Mouse (Mus musculus) fat pad, adult 2 months (tissue): ENCODE results near the gene Thra.

Source experiments
- DNase-seq: peaks from one replicate; pipeline ENCODE4 v3.0.0-alpha.2; 2011; ENCODE audit warnings: low read depth, low spot score; ENCODE audit errors: extremely low read depth

Gene Thra

DNA sequence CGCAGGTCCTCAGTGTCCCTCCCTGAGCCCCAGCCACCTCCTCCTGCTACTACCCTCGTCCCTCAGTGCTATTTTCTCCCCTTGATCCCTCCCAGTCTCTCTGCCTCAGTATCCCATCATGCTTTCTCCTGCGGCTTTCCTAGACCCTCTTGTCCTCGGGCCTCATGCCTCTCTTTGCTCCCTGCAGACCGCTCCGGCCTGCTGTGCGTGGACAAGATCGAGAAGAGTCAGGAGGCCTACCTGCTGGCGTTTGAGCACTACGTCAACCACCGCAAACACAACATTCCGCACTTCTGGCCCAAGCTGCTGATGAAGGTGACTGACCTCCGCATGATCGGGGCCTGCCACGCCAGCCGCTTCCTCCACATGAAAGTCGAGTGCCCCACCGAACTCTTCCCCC is 23.7 kb downstream of the Thra start:
- DNase-seq, result no peak

DNA sequence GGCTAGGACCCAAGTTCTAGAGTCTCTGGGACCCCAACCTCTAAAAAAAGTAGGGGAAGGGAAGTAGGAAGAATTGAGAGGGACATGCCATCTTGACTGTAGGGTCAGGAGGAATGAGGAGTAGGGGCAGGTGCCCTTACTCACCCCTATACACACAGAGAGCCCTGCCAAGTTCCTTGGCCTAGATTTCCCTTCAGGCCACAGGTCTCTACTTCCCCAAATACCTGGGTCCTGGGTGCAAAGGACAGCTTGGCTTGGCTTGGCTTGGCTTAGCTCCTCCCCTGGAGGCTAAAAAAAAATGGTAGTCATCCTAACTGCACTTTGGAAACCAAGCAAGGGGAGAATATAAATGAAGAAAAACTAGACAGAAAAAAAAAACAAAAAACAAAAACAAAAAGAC is 24.3 kb downstream of the Thra start:
- DNase-seq, result no peak

DNA sequence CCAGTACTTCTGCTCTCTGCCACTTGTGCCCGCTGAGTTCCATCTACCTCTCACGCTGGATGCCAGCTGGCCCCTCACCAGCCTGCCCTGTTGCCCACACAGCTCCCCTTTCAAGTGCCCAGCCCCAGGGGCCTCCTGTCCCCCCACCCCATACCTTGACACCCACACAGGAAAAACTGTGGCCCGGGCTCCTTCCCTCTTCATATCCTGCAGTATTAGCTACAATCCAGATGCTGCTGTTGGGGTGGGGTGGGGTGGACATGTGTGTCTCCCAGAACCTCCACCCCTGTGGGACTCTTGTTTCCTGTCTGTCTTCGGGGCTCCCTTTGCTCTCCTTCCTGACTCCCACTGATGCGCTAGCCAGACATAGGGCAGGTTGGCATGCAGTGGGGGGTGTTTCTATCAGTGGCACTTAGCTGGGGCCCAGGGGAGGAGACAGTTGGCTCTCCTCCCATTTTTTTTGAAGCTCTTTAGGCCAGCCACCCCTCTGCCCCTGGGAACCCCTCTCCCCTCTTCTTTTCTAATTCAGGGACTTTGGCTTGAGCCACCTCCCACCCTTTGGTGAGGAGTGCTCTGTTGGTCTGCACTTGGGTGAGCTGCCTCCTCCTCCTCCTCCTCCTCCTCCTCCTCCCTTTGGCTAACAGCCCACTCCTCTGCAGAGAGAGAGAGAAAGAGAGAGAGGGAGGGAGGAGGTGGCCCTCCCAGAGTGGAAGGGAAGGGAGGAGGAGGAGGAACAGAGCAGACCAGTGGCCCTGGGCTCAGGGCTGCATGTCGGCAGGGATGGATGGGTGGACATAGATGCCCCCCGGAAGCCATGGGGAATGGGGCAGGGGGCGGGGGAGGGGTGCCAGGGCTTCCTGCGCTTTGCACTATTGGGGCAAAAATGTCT is 25.2 kb downstream of the Thra start:
- DNase-seq, result no peak

DNA sequence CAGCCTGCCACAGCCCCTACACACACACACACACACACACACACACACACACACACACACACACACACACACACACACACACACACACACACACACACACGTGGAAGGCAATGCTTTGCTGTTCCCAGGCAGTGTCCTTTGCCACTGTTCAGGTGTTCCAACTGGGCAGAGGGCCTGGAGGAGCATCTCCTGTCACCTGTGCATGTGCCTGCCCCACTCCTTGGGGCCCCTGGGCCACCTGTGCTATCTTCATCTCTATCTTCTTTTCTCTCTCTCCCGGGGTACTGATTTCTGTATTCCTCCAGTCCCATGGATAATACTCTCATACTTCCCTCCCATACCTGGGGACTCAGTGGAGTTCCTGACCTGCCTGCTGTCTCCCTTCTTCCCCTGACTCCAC is 25.9 kb downstream of the Thra start:
- no peak for DNase-seq

DNA sequence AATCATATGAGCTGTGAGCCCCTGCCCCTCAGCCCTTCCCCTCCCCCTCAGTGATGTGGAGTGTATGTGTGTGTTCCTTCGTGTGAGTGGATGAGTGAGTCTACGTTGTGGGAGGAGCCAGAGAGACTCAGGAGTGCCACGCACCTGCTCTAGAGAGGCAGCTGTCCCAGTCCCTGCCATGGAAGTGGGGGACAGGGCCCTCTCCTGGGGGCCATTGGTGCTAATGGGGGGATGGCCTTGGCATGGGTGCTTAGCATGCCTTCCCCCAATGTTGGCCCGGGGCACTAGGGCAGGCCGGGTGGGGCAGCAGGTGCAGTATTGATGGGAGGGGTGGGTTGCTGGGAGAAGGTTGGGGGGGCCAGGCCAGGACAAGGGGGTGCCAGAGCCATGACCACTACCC is 26.4 kb downstream of the Thra start:
- DNase-seq, result no peak

DNA sequence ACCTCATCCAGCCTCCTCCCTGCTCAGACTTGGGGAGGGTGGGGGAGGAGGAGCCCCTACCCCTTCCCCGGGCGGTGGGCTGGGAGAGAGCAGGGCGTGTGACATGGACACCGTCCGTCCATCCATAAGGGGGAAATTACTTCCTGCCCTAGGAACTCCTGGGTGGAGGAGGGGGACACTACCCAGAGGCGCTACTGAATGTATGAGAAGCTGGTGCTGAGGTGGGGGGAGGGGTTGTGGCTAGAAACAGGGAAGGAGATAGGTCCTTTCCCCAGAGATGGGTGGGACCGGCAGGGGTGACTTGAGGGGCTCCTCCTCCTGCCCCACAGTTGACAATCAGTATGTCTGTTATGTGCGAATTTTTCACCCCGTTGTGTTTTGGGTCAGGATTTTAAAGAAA is 26.8 kb downstream of the Thra start:
- DNase-seq, result no peak

DNA sequence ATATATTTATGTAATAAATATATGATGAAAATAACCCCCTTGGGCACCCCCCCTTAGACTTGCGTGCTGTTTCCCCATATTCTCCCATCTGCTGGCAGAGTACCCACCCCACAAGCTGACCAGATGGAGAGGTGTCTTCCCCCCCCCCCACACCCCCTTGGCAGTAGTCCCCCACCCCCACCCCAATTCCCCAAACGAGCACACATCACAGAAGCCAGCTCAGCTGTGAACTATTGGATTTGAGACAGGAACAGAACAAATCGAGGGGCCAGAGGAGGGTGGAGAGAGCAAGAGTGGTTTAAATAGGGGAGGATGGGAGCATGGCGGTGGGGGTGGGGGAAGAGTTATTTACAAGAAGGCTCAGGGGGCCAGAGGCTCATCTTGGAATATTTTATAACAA is 27.3 kb downstream of the Thra start:
- no peak for DNase-seq

DNA sequence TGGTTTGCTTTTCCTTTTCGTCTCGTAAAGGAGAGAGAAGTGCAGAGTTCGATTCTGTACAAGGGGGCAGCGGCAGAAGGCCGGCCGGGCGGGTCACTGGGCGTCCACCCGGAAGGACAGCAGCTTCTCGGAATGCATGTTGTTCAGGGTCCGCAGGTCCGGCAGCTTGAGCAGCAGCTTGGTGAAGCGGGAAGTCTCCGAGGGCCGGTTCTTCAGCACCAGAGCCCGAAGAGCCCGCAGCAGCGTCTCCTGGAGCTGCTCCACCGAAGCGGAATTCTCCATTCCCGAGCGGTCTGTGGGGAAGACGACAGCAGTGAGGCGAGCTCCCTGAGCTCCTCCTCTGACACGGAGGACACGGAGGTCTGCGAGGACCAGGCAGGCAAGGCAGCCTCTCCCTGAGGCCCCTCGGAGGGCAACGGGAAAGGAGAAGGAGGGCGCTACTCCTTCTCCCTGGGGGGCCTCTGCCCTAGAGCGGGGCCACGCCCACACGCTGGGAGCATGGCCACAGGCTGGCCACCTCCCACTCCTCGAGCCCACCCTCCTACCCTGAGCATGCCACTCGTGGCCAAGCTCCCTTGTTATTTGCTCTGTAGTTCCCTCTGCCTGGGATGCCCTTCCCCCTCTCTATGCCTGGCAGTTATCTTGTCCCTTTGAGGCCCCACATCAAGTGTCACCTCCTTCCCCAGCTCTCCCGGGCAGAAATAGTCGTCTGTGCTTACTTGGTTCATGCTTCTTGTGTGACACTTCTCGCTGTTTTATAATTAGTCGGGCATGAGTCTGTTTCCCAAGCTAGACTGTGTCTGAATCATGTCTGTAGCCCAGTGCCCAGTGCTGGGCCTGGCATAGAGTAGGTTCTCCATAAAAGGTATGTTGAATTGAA is 27.9 kb downstream of the Thra start:
- no peak for DNase-seq

DNA sequence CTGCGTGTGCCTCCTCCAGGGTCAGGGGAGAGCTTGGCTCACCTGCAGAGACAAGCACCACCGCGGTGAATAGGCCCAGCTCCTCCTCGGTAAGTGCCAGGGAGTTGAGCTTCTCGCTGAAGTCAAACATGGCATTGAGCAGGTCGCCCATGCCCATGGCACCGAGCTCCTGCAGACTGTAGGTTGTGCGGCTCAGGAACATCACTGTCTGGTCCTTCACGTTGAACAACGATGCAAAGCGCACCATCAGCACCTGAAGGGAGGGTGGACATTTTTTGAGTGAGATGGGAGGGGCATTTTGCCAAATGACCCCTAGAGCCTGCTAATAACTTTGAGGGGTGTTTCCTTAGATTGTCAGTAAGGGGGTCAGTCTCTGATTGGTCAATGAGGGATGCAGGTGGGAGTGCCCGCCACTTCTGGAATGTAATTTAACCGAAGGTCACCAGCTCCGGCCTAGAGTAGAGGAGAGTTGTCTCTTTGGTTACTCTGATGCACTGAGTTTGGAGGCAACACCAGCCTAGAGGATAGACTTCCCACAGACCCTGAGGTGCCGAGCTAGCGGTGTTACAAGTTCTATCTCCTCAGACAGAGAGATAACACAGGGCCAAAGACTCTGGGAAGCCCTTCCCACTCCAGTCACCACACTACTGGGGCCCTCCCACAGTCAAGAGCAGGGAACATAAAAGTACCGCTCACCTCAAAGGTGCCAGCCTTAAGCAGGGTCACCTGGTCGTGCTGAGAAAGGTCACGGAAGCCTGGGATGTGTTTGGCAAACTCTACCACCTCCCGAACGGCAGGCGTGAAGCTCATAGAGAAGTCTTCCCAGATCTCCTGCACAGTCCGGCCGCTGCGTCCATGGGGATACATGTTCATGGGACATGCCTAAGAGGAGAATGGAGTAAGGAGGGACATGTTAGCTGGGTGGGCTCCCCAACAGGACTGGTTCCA is 28.8 kb downstream of the Thra start:
- no peak for DNase-seq

DNA sequence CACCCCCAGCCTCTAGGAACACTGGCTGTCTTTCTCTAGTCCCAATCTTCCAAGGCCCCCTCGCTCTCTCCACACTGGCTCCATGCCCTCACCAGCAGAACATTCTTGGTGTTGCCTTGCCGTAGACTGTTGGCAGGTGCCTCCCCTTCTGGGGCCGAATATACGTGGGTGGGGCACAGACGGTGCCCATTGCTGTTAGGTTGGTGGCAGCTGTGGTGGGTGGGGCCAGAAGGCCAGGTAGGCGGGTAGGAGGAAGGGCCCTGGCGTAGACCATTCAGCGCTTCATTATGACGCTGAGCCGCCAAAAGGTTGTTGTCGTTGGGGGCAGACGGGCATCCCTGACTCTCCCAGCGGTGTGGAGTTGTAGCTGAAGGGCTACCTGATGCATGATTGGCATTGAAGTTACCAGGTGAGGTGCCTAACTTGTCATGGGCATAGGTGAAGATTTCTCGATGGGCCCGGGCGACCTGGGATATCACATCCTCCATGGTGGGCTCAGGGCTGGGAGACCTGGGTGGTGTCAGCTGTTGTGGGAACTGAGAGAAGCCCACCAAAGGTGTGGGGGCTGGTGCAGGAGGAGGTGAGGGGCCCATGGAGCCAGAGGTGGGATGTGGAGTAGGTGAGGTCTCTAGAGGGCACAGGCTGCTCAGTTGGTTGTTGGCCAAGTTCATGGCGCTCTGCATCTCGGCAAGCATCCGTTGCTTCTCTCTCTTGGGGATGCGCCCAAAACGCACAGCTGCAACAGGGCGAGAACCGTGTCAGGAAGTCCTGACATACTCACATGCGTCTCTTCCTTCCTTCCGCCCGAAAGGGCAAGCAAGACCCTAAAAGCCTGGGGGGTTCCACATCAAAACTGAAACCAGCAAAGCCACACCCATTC is 29.9 kb downstream of the Thra start:
- no peak for DNase-seq

DNA sequence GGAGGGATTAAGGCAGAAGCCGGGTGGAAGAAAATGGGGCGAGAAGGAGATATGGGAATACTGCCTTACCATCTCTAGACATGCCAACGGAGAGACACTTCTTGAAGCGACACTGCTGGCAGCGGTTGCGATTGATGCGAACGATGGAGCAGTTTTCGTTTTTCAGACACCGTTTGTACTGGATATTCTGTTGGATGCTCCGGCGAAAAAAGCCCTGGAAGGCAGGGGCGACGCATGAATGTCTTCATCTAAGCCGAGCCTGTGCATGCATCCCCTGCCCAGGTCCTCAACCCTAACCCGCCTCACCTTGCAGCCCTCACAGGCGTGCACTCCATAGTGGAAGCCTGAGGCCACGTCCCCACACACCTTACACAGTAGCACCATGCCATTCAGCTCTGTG is 30.7 kb downstream of the Thra start:
- DNase-seq, result no peak

DNA sequence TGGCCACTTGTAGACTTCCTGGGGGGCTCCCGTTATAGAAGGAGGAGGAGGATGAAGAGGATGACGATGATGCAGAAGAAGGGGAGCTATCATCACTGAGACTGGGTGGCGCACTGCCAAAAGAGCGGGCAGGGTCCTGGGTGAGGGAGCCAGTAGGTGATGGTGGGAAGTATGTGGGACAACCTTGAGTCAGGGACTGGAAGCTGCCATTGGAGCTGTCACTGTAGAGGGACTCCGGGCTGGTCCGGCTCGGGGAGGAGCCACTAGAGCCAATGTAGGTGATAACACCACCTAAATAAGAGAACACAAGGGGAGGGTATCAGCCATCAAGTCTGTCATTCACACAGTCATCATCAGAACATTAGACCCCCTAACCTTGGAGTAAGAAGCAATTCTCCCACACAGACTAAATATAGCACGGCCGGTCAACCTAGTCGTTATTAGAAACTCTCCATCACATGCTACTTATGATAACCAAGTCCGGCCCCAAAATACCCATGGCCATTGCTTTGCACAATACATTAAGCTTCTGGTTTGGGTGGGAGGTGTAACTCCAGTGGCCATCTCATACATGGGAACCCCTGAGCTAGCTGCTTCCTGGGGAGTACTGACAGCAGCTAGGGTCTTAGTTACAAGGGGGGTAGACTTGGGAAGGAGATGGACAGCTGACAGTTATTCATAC is 31.5 kb downstream of the Thra start:
- no peak for DNase-seq

DNA sequence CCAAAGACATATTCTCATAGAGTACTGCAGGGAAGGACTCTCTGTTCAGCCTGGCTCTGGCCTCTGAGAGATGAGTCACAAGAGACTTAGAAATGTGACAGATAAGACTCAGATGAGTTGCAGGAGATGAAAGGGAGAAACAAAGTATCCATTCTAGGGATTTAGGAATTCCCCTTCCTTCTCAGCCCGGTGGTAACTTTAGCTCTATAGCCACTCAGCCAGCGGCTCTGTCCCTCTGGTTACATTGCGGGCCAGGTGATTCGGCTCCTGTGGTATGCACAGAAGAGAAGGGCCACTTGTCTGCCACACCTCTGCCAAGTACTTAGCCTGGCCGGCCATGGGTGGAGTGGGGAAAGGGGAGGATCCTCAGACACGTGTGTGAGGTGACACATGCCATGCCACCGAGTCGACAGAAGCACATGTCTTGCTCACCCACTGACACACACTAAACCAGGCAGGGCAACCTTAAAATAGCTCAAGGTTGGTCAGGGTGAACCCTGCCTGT is 32.3 kb downstream of the Thra start:
- no peak for DNase-seq

DNA sequence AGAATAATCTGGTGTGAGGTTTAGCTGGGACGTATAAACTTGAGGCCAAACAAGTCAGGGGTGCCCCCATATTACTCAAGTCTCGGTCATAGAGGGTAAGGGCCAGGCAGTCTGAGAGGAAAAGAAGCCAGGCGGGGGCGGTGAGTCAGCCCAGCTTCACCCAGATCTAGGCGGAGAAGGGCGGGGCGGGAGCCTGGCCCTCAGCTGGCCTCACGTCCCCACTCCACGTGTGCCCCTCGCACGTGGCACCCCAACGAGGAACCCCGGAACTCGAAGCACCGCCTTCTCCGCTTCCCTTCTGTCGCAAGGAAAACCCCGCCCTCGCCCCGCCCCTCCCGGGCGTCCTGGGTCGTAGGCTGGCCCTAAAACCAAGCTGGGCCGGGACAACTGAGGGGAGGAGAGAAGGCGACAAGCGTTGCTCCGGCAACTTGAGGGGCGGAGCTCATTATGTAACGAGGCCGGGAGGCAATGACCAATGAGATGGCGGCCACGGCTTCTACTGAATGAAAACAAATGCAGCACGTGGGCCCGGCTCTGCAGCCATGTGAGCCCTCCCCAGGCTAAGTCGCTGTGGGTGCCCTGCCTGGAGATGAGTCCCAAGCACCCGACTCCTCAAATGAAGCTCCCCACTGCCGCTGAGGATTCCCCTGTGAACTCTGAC is 33.3 kb downstream of the Thra start:
- peak; percentile 96 for DNase-seq

DNA sequence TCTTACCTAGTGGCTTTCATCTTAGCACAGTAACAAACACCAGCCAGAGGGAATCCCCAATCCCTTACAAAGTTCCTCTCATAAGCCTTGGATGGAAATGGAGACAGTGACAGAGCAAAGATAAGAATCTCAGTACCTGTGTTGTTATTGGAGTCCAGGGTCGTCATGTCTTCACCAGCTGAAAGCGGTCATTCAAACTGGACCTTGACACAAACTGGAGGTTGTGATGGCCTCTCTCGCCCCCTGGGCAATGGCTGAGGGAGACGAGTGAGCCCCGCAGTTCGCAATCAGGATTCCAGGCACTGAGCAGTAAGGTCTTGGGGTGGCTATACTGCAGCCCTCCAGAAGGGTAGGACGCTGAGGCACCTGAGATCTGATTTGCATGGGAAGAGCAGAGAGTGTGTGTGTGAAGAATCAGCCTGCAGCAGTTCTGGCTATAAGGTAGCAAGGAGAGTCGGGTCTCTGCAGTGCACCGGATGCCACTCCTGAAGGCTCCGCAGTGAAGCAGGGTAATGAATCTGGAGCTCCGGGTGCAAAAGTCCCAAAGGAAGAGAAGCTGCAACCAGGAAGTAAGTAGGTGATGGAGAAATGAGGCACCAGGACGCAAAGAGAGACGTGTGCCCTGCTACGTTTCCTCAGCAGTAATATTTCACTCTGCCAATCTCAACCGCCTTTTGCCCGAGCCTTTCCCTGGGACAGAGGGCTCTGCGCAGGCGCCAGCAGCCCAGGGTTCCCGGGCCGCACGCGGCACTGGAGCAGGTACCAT is 34.3 kb downstream of the Thra start, which contains the start of gene Nr1d1:
Gene Nr1d1, minus strand, starts transcription at position 752 of the 766 bp plus-strand sequence.
- no peak for DNase-seq

DNA sequence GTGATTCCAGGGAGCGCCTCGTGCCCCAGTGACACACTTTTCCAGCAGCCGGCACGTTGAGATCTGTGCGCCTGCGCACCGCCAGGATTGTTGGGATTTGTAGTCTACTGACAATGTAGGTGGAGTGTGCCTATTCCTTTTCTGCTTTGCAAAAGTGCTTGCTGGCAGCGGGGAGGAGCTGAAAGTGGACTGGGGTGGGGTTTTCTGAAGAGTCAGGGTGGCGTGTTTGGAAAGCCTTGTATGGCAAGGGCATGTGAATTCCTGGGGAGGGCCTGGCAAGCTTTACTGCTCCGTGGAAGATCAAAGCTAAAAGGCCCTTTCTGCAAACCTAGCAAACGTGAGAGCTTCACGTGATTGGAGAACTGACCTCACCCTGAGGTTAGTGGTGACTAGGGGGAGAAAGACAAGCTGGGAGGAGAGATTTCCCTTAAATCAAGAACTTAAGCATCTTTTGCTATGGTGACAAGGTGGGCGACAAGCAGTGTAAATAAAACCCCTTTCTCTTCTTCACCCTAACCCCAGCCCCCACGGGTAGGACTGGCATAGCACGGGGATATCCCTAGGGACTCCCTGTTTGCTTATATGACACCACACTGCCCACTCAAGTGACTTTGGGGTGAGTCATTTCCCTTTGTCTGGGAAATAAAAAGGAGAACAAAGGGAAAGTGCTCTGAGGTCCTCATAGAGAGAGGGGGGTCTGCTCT is 35.1 kb downstream of the Thra start:
- peak; percentile 94 for DNase-seq

DNA sequence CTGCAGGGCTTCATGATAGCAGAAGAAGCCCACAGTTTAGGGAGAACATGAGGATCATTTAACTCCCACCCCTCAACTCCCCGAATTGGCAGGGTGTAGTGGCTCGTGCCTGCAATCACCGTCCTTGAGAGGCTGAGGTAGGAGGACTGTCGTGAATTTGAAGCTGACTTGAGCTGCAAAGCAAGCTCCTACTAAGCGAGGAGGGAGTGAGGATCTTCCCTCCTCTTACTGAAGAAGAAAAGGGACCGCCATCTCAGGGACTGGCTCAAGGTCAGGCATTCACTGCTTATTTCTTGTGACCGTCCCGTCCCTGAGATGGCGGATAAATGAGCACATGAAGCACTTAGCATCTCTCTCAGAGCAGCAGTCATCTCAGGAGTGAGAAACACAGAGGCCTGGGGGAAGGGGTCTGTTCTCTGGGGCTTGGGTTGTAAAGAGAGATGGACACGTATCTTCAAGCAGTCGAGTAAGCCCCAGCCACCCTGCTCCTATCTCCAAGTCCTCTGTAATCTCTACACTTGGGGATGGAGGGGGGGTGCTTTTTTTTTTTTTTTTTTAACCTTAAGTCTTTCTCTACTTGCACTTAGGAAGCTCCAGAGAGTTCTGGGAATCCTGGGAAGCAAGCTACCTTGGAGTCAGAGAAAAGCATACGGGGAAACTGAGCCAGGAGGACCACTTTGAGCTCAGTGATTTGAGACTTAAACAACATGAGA is 35.8 kb downstream of the Thra start:
- DNase-seq, result no peak
